Mouse (Mus musculus) limb, embryonic 13.5 days (tissue): ENCODE measurements around the gene Rad51b. TPM values are rescaled to one million over a fixed set of nuclear protein-coding genes. Genes with fewer than 3 reads are reported as not detected.

Experiments
- ATAC-seq: fragments of 200-750 bp; cut with Nextera tagmentation; 2 replicates; pipeline ENCODE4 v1.8.0; 2017; ENCODE audit warnings: low read depth, moderate number of reproducible peaks, moderate TSS enrichment; ENCODE audit not compliant: low FRiP score
- H3K27ac ChIP-seq: fragments of 300-500 bp; sonication (generic); 2 replicates; pipeline ENCODE4 v1.5.1; 2015; ENCODE audit warnings: inconsistent platforms, mild to moderate bottlenecking, moderate library complexity
- H3K27me3 ChIP-seq: fragments of 300-500 bp; sonication (generic); 2 replicates; pipeline ENCODE4 v1.6.1; 2015; ENCODE audit warnings: mild to moderate bottlenecking, inconsistent platforms
- H3K36me3 ChIP-seq: fragments of 300-500 bp; sonication (generic); 2 replicates; pipeline ENCODE4 v1.6.1; 2015; ENCODE audit warnings: inconsistent platforms, mild to moderate bottlenecking, moderate library complexity
- H3K4me1 ChIP-seq: fragments of 300-500 bp; sonication (generic); 2 replicates; pipeline ENCODE4 v1.6.1; 2015; ENCODE audit warnings: inconsistent platforms
- H3K4me2 ChIP-seq: fragments of 300-500 bp; sonication (generic); replicated peaks from 2 replicates; pipeline ENCODE4 v1.6.1; 2015; ENCODE audit warnings: inconsistent platforms, mild to moderate bottlenecking, moderate library complexity
- H3K4me3 ChIP-seq: fragments of 300-500 bp; sonication (generic); 2 replicates; pipeline ENCODE4 v1.5.1; 2015; ENCODE audit warnings: moderate library complexity, mild to moderate bottlenecking, inconsistent platforms
- H3K9ac ChIP-seq: fragments of 300-500 bp; sonication (generic); 2 replicates; pipeline ENCODE4 v1.6.1; 2015; ENCODE audit warnings: mild to moderate bottlenecking, inconsistent platforms
- H3K9me3 ChIP-seq: fragments of 300-500 bp; sonication (generic); 2 replicates; pipeline ENCODE4 v1.6.1; 2016; ENCODE audit warnings: inconsistent platforms
- WGBS: fragments of 180-500 bp; shearing (Covaris S2); methylation state at CpG from one replicate; pipeline ENCODE4 v1.1.7; 2015; 5-methylcytosine and 5-hydroxymethylcytosine counted together
- polyA plus RNA-seq: library from polyadenylated mRNA; unstranded; fragments of >200 nt; fragmentation: Nextera tagmentation; extraction: Ambion mirVana; gene quantifications from 2 replicates; pipeline ENCODE4 v1.2.1, GENCODE M21; 2015

The Rad51b gene
- polyA plus RNA-seq, 1 experiment from 2014 or later = 7.6 TPM

DNA sequence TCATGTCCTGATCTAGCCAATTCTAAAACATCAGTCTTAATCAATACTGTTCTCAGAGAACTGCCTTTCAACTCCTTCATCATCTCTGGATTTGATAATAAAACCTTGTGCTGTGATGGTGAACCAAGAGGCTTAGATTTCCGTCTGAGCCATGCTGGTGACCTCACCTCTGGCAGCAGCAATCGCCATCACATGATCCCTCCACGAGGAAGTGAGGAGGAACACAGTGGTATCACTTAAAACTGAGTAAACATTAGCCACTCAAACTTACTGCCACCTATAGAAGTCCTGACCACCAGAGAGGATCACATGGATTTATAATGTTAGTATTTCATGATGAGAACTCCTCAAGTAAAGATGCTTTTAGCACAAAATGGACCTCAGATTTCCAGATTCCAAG is 248.0 kb downstream of the Rad51b start:
- no peak for ATAC-seq
- Histone ChIP-seq H3K4me3 (no peak overlapping the region), H3K27me3 (no peaks in the 10 kb centered on the region), H3K36me3 (no peaks in the 10 kb centered on the region), H3K27ac (no peak overlapping the region), H3K4me2 (no peak overlapping the region), H3K9me3 (no peaks in the 10 kb centered on the region), H3K4me1 (peaks cover 29% of the 10 kb centered on the region), H3K9ac (no peak overlapping the region)
- 61% methylated on average over 3 of the region's 3 CpGs for WGBS

DNA sequence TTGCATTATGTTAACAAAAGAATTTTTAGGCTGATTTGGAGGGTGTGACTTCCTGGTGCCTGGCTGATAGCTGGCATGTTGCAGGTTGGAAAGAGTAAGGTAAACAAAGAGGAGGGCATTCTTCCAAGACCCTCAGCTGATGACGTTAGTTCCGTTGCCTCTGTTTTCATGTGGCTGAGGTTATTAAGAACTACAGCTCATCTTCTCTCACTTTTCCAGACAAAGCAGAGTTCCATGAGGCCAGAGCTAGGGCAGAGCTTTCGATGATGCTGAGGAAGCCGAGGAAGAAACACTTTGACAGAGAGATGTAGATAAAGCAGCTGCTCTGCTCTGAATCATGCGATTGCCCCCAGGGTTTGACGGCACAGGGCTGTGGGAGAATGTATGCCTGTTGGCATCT is 250.5 kb downstream of the Rad51b start:
- Histone ChIP-seq H3K4me2 (no peak overlapping the region), H3K27me3 (no peaks in the 10 kb centered on the region), H3K27ac (no peak overlapping the region), H3K9ac (no peak overlapping the region), H3K4me1 (peaks cover 26% of the 10 kb centered on the region), H3K9me3 (no peaks in the 10 kb centered on the region), H3K36me3 (no peaks in the 10 kb centered on the region), H3K4me3 (no peak overlapping the region)
- WGBS = 71% methylated on average over 6 of the region's 6 CpGs
- no peak for ATAC-seq

DNA sequence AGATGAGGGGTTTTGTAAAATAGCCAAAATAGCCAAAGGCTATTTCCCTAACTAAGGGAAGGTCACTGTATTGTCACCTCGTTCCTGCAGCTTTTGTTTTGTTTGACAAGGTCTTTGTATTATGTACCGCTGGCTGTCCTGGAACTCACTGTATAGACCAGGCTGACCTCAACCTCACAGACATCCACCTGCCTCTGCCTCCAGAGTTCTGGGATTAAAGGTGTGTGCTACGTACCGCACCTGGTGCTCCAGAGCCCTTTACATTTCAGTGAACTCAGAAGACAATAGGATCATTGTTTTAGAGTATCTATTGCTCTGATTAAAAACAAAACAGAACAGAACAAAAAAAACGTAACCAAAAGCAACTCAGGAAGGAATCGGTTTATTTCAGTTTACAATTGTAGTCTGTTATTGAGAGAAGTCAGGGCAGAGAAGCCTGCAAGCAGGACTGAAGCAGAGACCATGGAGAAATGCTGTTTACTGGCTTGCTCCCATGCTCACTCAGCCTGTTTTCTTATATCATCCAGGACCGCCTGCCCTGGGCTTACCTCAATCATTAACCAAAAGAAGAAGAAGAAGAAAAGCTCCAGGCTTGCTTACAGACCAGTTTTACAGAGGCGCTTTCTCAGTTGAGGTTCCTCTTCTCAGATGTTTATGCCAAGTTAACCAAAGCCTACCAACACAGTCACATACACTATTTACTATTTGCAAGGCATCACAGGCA is 251.7 kb downstream of the Rad51b start:
- H3K27ac ChIP-seq = no peak overlapping the region
- no peaks in the 10 kb centered on the region for H3K27me3 ChIP-seq
- peaks cover 26% of the 10 kb centered on the region for H3K4me1 ChIP-seq
- no peaks in the 10 kb centered on the region for H3K36me3 ChIP-seq
- H3K9ac ChIP-seq = no peak overlapping the region
- ATAC-seq = no peak
- whole genome bisulfite sequencing = 82% methylated on average over 8 of the region's 8 CpGs
- H3K4me2 ChIP-seq = no peak overlapping the region
- H3K9me3 ChIP-seq = no peaks in the 10 kb centered on the region
- H3K4me3 ChIP-seq = no peak overlapping the region

DNA sequence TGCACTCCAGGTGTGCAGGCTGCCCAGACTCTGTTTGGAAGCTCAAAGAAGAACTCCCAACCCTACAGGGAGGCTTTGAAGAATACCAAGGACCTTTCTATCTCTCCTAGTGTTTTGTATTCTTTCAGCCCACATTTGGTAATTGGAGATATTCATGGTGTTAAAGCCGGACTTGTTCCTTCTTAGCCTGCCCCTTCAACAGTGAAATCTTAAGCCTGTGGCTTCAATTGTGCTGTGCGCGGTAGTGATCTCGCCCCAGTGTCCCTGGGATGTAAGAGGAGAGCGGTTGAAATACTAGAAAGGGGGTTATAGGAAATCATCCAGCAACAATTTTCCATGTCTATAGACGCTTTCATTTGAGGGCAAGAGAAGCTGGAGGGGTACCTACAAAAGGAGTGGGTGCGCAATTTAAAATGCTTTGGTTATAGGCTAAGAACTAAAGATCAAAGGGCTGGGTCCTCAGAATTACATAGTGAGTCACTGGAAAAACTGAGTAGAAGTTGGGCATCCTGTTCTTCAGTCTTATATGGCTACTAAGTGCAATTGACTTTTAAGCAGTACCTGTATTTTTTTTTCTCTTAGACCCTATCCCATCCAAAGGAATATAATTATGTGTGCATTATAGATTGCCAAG is 253.1 kb downstream of the Rad51b start:
- no peak; the same call in 1 of the 2 replicates for ATAC-seq
- Histone ChIP-seq H3K27ac (no peak overlapping the region), H3K9ac (no peak overlapping the region), H3K4me3 (no peak overlapping the region), H3K9me3 (no peaks in the 10 kb centered on the region), H3K36me3 (no peaks in the 10 kb centered on the region), H3K4me2 (no peak overlapping the region), H3K27me3 (no peaks in the 10 kb centered on the region), H3K4me1 (peaks cover 14% of the 10 kb centered on the region)
- 77% methylated on average over 7 of the region's 7 CpGs for WGBS

DNA sequence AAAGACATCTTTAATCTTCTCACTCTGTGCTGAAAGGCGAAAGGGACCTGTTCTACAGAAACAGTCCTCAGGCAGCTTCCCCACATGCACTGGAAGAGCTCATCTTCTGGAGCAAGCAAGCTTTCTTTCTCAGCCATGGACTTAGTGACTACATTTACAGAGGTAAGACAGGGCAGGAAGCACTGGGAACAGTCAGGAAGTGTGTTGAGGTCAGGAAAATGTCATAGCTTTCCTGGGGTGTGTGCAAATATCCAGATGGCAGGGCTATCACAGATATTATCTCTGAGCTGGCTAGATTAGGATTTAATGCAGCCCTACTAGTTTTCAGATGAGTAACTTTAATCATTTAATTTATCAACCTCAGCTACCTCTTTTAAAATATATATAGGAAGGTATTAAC is 254.2 kb downstream of the Rad51b start:
- 88% methylated on average over 1 of the region's 1 CpGs for WGBS
- Histone ChIP-seq H3K27ac (no peak overlapping the region), H3K4me2 (no peak overlapping the region), H3K9ac (no peak overlapping the region), H3K9me3 (no peaks in the 10 kb centered on the region), H3K36me3 (no peaks in the 10 kb centered on the region), H3K27me3 (no peaks in the 10 kb centered on the region), H3K4me3 (no peak overlapping the region), H3K4me1 (peaks cover 14% of the 10 kb centered on the region)
- ATAC-seq = no peak

DNA sequence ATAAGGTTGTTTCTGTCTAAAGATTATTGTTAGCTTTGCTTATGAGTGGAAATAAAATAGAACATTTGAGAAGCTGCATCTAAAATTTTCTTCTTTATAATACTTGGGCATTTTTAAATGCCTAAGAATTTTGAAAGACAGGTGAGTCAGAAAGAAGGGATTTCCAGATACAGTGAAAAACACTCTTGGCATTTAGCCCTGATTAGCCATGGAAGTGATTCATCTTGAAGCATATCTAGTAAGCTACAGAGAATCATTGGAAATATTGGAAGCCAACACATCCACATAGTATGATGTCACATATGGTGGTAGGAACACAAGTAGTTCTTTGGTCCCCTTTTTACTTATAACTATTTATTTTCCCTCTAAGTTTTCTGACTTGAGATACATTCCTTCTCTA is 256.0 kb downstream of the Rad51b start:
- Histone ChIP-seq H3K4me3 (no peak overlapping the region), H3K4me1 (peaks cover 14% of the 10 kb centered on the region), H3K27ac (no peak overlapping the region), H3K9me3 (no peaks in the 10 kb centered on the region), H3K36me3 (no peaks in the 10 kb centered on the region), H3K4me2 (no peak overlapping the region), H3K27me3 (no peaks in the 10 kb centered on the region), H3K9ac (no peak overlapping the region)
- ATAC-seq = no peak

DNA sequence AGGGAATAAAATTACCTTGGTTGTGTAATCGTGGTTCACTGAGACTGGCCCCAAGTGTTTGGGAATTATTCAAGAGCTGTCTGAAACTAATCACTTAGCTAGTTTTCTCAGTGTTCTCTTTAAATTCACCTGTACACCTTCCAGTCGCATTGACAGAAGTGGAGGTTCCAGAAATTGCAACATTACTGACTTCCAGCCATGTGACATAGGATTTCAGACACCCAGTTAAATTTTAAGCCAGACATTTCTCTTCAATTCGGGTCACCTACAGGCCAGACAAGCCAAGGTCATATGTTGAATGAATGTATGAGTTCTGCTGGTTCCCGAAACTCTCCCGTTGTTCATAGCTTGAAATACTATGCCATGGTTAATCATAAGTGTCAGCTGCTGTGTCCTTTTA is 260.8 kb downstream of the Rad51b start:
- H3K9ac ChIP-seq = no peak overlapping the region

DNA sequence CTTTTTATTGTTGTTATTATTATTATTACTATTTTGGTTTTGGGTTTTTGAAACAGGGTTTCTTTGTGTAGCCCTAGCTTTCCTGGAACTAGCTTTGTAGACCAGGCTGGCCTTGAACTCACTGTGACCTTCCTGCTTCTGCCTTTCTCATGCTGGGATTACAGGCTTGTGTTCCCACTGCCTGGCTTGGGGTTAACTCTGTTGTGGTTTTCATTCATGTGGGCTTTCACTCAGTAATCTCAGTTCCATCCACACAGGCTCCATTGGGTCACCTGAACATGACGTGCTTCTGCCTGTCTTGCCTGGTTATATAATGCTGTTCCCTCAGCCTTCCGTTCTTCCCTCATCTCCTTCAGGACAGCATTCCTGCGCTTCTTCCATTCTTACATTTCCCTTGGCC is 261.6 kb downstream of the Rad51b start:
- ATAC-seq = no peak
- Histone ChIP-seq H3K4me3 (no peak overlapping the region), H3K36me3 (no peaks in the 10 kb centered on the region), H3K27ac (no peak overlapping the region), H3K9ac (no peak overlapping the region), H3K4me2 (no peak overlapping the region), H3K9me3 (no peaks in the 10 kb centered on the region), H3K4me1 (peaks cover 20% of the 10 kb centered on the region), H3K27me3 (no peaks in the 10 kb centered on the region)
- 82% methylated on average over 3 of the region's 3 CpGs for WGBS

More for the DNA sequence above, 260.8 kb downstream of the Rad51b start:
- H3K9me3 ChIP-seq = no peaks in the 10 kb centered on the region
- no peak overlapping the region for H3K27ac ChIP-seq
- WGBS = 68% methylated on average over 5 of the region's 5 CpGs
- H3K27me3 ChIP-seq = no peaks in the 10 kb centered on the region
- no peak for ATAC-seq
- no peak overlapping the region for H3K4me3 ChIP-seq
- no peaks in the 10 kb centered on the region for H3K36me3 ChIP-seq
- H3K4me1 ChIP-seq = peaks cover 20% of the 10 kb centered on the region
- H3K4me2 ChIP-seq = no peak overlapping the region

DNA sequence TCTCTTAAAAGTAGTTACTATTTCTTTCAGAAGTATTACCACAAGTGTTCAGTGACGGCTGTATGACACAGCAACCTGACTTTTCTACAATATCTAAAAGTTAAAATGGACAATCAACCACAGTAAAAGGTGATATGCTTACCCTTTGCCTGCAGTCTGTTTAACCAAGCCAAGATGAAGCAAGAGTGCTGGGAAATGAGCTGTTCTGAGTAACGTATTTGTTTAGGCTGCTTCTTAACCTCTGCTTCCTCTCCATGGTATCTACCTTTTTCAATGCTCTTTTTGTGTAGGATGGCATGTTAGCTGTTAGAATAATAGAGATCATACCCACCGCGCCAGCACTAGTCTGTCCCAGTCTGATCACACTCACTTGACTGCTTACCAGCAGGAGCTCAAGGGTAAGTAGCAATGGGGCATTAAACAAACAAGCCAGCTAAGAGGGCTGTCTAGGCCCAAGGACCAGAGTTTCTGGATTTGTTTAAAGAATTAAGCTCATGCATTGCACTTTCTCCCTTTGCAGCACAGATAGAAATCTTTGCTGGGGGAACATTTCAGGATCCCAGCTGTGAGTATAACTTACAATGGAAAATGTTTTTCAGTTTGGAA is 262.4 kb downstream of the Rad51b start:
- 68% methylated on average over 4 of the region's 4 CpGs for WGBS
- Histone ChIP-seq H3K4me2 (no peak overlapping the region), H3K4me3 (no peak overlapping the region), H3K36me3 (no peaks in the 10 kb centered on the region), H3K27me3 (no peaks in the 10 kb centered on the region), H3K4me1 (peaks cover 20% of the 10 kb centered on the region), H3K9ac (no peak overlapping the region), H3K27ac (peak overlapping the region; percentile 34; the same call in 1 of the 2 replicates), H3K9me3 (no peaks in the 10 kb centered on the region)
- ATAC-seq = no peak

DNA sequence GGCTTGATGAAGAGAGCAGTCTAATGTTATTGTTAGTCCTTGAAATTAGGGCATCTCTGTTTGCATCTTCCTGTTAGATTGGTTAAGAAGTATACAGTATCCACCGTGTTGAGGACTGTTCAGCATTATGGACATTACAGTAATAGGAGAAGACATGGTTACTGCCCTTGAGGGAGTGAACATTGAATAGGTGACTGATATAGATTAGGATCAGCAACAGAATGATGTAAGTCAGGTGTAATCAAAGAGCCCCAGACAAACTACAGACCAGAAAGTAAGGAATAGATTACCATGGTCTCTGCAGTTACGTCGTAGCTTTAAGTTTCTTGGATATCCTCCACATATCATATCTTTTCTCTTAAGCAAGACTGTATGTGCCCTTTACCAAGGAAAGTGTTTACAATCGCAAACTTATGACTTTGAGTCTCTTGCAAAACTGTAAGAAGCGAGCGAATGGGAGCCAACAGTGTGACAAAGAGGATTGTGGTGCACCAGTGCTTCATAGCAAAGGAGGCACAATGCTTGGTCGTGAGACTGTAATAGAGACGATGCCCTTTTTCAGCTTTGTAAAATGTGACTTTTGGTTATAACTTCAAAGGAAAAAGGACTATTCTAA is 263.1 kb downstream of the Rad51b start:
- no peak overlapping the region for H3K4me2 ChIP-seq
- H3K27ac ChIP-seq = peak overlapping the region; percentile 34; the same call in 1 of the 2 replicates
- ATAC-seq = no peak
- H3K27me3 ChIP-seq = no peaks in the 10 kb centered on the region
- H3K4me3 ChIP-seq = no peak overlapping the region
- no peaks in the 10 kb centered on the region for H3K9me3 ChIP-seq
- H3K36me3 ChIP-seq = no peaks in the 10 kb centered on the region
- WGBS = 69% methylated on average over 8 of the region's 8 CpGs
- H3K9ac ChIP-seq = no peak overlapping the region
- H3K4me1 ChIP-seq = peaks cover 20% of the 10 kb centered on the region

DNA sequence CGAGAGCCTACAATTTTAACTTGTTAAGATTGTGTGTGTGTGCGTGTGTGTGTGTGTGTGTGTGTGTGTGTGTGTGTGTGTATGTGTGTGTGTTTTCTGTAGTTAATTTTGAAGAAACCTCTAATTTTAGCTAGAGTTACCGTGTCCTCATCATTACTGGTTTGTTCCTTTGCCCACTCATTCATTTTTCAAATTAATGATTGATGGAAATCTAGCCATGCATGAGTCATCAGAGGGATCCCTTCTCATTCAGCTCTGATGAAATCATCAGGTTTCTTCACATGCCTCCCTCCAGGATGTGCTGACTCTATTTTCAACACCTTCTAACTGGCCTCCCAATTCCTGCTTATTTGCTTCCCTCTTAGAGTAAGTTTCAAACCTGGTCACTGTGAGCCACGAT is 263.8 kb downstream of the Rad51b start:
- Histone ChIP-seq H3K9ac (no peak overlapping the region), H3K4me1 (peaks cover 20% of the 10 kb centered on the region), H3K36me3 (no peaks in the 10 kb centered on the region), H3K4me3 (no peak overlapping the region), H3K9me3 (no peaks in the 10 kb centered on the region), H3K4me2 (no peak overlapping the region), H3K27ac (peak overlapping the region; percentile 61; the same call in 1 of the 2 replicates), H3K27me3 (no peaks in the 10 kb centered on the region)
- 75% methylated on average over 4 of the region's 4 CpGs for WGBS
- ATAC-seq = no peak
